Mouse (Mus musculus) NIH3T3 (cell line): Measurements from ENCODE around the gene Ptpn13.

Source experiments
- DNase-seq: peaks from one replicate; pipeline ENCODE4 v3.0.0-alpha.2; 2012; ENCODE audit warnings: low read depth

The Ptpn13 gene

GRCm38 (mm10) chr5:103596467-103597146 lies 171.6 kb downstream of the Ptpn13 start:
- no peak for DNase-seq

GRCm38 (mm10) chr5:103597604-103598003 lies 172.6 kb downstream of the Ptpn13 start:
- DNase-seq: no peak

GRCm38 (mm10) chr5:103598264-103598663 lies 173.3 kb downstream of the Ptpn13 start:
- no peak for DNase-seq

- peak; percentile 87 for DNase-seq
Measured at GRCm38 (mm10) chr5:103598881-103599280, 173.9 kb downstream of the Ptpn13 start.

- peak; percentile 48 for DNase-seq
Measured at GRCm38 (mm10) chr5:103603115-103603893, 178.3 kb downstream of the Ptpn13 start.

GRCm38 (mm10) chr5:103605707-103606106 lies 180.7 kb downstream of the Ptpn13 start:
- DNase-seq: no peak

- no peak for DNase-seq
Measured at GRCm38 (mm10) chr5:103610148-103610547, 185.2 kb downstream of the Ptpn13 start.

- DNase-seq: peak; percentile 56
Measured at GRCm38 (mm10) chr5:103610856-103611472, 186.0 kb downstream of the Ptpn13 start.

- DNase-seq: no peak
Measured at GRCm38 (mm10) chr5:103612316-103612715, 187.3 kb downstream of the Ptpn13 start.

- DNase-seq: no peak
Measured at GRCm38 (mm10) chr5:103614356-103614755, 189.4 kb downstream of the Ptpn13 start.

- no peak for DNase-seq
Measured at GRCm38 (mm10) chr5:103617191-103617590, 192.2 kb downstream of the Ptpn13 start.

GRCm38 (mm10) chr5:103620301-103620973 lies 195.4 kb downstream of the Ptpn13 start:
- DNase-seq: peak; percentile 90

- no peak for DNase-seq
Measured at GRCm38 (mm10) chr5:103622321-103622720, 197.3 kb downstream of the Ptpn13 start.

GRCm38 (mm10) chr5:103624831-103625230 lies 199.8 kb downstream of the Ptpn13 start:
- no peak for DNase-seq

GRCm38 (mm10) chr5:103628499-103628898 lies 203.5 kb downstream of the Ptpn13 start:
- DNase-seq: no peak

GRCm38 (mm10) chr5:103629111-103629764 lies 204.2 kb downstream of the Ptpn13 start, which contains the start of gene Slc10a6:
Gene Slc10a6, minus strand, starts transcription at chr5:103629403.
- DNase-seq: peak; percentile 85

- DNase-seq: no peak
Measured at GRCm38 (mm10) chr5:103629854-103630580, 205.0 kb downstream of the Ptpn13 start.

- no peak for DNase-seq
Measured at GRCm38 (mm10) chr5:103637162-103637561, 212.2 kb downstream of the Ptpn13 start.

- DNase-seq: peak; percentile 35
Measured at GRCm38 (mm10) chr5:103644167-103644566, 219.2 kb downstream of the Ptpn13 start.

GRCm38 (mm10) chr5:103647320-103647719 lies 222.3 kb downstream of the Ptpn13 start:
- no peak for DNase-seq
